Mouse (Mus musculus): ENCODE data around the gene Hspa12b.
A peak's percentile ranks its signal among the peaks of the same experiment; 100 is the strongest.
"Not testable (repeated sequence)": the region's sequence is repeated elsewhere in the genome, so short reads cannot be mapped to it uniquely, and the experiment has no call there.

The Hspa12b gene

DNA sequence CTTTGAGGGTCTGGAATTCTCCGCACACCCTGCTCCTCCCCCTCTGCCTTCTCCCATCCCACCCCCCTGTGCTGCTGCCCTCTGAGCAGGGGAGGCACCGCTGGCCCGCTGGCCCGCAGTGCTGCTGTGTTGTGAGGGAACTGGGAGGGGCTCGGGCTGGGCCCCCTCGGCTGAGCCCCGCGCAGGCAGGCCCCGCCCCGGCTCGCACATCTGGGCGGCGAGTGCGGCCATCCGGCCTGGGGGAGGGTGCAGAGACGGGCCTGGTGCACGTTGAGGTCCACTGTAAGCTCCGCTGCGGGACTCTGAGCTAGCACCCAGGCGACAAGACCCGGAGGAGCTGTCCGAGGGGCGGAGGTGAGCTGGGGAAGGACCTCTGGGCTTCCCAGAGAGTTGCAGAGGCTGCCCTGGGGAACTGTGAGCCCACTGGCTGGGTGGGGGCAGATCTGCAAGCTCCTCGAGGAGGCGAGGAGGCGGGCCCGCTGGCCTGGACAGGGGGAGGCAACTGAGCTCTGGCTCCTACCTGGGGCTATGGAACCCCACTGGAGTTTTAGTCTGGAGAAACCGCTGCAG lies at the start of gene Hspa12b:
Gene Hspa12b, plus strand, starts transcription at position 120 of the 570 bp plus-strand sequence.
- no peak for DNase-seq (ENCODE audit: low spot score)

DNA sequence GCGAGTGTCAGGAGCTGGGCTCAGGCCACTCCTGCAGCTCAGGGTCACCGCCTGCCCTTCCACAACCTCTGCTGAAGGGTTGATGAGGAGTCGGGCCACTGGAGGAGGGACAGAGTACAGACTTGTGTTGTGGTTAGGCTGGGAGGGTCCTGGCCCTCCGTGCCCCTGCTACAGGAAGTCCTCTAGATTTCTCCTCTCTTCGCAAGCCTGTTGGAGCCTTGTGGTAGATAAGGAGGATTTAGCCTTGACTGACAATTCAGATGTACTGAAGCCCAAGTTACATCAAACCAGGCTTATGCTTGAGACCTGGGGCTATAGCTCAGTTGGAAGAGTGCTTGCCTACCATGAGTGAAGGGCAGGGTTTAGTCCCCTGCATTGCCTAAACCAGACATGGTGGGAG lies 46.6 kb upstream of the Hspa12b start:
- DNase-seq (ENCODE audit: low spot score): no peak

DNA sequence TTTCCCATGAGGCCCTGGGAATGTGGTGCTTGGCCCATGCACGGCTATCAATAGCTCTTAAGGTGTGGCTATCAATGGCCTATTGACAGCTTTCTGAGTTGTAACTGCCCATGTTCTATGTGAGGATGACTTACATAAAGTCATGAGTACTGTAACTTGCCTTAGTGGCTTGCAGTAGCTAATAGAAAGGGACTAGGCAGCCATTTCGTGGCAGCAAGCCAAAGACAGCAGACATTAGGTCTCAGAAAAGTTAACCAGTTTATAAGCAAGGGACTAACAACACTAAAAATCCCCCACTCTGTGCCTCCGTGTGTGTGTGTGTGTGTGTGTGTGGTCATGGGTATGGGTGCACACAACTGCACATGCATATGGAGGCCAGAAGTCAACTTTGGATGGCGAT lies 42.9 kb upstream of the Hspa12b start:
- DNase-seq (ENCODE audit: low spot score): no peak

DNA sequence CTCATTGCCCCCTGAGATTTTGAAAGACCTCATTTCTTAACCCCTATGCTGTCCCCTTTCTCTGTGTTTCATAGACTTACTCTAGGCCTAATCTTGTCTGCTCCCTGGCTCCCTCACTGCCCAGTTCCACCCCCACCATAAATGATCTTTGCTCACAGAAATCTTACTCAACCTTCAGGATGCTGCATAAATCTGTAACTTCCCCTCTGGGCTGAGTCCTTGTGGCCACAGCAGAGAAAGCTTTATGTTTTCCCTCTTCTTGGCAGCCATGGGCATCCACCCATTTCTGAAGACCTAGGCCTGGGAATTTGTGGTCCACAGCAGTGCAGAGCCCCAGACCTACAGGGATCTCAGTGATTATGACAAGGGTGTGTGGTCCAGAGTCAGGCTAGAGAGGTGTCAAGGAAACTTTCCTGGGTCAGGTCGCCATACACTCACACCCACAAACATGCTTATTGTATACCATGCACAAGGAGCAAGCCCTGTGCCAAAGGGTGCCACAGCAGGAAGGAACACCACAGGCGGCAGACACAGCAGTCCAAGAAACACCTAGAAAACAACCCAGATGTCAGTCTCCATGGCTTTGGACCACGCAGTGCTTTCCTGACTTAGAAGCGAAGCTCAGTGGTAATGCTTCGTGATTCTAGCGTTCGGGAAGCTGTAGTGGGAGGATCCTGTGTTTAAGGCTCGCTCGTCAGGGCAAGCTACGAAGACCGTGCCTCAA lies 40.3 kb upstream of the Hspa12b start, which contains the start of gene Siglec1:
Gene Siglec1, minus strand, starts transcription at position 99 of the 724 bp plus-strand sequence.
- no peak for DNase-seq (ENCODE audit: low spot score)

DNA sequence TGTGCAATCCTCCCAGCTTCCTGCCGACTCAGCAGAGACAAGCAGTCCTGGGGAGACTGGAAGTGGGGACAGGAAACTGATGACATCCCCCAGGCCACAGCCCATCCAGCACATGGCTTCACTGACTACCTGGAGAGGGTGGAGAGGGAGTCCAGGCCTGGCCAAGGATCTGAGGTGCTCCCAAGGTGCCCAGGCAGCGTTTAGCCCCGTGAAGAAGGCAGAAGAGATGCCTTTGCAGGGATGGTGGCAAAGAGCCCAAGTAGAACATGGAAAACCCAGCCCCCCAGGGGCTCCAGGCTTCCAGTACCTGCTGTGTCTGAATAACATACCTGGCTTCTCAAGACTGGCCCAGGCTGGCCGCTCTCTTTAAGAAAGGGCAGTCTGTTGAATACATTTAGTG lies 38.5 kb upstream of the Hspa12b start:
- no peak for DNase-seq (ENCODE audit: low spot score)

DNA sequence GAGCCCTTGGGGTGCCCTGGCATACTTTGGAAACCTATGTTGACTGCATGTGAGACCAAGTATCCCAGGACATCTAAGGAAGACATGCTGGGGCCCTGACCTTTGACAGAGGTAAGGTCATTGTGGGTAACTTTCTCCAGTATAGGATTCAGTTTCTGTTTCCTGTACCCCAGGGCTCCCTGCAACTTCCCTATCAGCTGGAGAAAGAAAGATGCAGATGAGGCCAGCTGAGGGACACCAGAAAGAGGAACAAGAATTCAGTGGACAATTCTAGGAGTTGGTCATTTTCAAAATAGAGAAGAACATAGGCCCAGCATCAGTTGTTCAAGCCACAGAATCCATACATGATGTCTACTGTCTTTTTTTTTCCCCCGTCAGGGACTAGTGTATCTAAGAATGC lies 37.4 kb upstream of the Hspa12b start:
- DNase-seq (ENCODE audit: low spot score): no peak

DNA sequence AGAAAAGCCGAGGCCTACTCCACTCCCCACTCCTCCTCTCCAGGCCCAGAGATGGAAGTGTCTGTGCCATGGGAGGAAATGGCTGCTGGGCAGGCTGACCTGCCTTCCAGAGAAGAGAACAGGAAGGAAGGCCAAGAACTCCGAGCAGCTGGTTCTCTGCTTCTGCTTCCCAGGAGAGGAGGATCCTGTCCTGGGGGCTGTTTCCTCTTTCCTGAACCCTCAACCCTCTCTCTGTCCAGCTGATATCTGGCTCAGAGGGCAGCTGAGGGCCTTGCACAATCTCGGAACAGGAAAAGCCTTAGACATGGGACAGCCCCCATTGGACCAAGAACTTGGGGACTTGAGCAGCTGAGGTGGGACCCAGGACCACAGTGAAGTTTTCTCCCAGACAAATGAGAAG lies 36.2 kb upstream of the Hspa12b start:
- peak; percentile 24 for DNase-seq (ENCODE audit: low spot score)

DNA sequence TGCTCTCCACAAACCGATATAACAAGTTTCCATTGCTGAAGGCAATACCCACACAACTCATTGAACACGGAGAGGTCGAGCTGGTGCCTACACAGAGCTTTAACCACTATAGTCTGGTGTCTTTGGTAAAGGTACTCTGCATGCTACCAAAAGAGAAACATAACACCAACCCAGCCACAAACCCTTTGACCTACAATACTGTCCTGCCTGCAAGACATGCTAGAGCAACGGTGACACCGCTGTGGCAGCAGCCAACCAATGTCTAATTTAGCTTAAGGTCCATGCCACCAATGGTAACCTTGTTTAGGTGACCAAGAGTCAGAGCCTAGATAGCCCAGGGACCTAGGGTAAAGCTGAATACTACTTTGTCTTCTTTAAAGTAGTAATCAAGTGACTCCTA lies 33.5 kb upstream of the Hspa12b start:
- DNase-seq (ENCODE audit: low spot score): no peak

DNA sequence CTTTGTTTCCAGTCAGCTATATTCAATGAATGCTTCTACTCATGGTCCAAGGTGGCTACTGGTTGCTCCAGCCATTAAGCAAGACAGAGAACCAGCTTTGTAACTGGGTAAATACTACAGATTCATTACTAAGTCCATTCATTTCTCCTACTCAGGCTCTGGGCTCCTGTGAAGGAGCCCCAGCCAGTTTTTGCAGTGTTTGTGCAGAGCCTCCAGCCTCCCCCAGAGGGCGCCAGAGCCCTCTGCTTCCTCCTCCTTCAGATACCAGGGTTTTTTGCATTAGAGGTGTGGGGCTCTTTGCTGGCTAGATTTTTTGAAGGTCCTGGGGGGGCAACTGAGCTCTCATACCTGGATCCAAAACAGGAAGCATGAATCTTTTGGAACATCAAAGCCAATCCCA lies 32.3 kb upstream of the Hspa12b start:
- peak; percentile 83 for DNase-seq (ENCODE audit: low spot score)

DNA sequence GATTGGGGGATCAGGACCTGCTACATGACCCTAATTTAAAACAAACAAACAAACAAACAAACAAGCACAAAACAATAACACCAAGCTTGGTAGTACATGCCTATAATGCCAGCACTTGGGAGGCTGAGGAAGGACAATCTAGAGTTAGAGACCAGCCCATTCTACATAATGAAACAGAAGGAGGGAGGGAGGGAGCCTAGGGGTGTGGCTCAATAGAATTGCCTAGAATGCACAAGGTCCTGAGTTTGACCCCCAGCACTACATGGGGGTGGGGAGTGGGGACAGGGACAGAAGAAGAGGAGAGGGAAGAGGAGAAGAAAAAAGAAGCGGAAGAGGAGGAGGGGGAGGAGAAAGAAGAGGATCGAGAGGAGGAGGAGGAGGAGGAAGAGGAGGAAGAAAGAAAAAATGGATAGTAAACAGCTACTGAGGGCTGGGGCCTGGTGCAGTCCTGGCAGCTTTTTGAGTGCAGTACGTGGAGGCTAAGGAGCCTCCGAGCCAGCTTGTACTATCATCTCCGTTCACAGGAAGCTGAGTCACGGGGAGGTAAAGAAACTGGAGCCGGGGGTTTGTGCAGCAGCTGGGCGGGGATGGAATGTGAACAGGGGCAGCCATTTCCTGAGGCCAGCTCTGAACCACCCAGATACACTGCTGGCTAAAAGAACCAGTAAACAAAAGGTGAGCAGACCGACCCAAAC lies 30.8 kb upstream of the Hspa12b start:
- no peak for DNase-seq (ENCODE audit: low spot score)

DNA sequence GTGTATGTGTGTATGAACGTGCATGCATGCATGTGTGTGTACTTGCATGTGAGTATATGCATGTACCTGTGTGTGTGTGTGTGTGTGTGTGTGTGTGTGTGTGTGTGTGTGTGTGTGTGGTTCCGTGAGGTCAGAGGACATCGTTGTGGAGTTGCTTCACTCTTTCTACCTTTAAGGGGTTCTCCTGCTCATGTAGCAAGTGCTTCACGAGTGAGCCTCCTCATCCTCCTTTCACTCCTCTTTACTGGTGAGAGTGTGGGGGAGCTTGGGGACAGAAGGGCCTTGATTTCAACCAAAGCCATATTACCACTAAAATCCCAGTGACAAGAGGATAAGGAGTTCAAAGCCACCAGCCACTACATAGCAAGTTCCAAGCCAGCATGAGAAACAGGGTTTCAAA lies 30.0 kb upstream of the Hspa12b start:
- no peak for DNase-seq (ENCODE audit: low spot score)

DNA sequence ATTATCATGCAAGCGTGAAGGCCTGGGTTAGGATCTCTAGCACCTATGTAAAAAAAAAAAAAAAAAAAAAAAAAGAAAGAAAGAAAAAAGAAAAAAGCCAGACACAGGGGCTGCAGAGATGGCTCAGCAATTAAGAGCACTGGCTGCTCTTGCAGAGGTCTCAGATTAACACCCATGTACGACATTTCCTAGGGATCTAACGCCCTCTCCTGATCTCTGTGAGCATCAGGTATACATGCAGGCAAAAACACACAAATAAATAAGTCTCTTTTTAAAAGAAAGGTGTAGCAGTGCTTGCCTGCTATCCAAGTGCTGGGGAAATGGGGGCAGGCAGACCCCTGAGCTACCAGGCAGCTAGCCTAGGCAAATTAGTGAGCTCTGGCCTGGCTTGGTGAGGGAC lies 25.6 kb upstream of the Hspa12b start:
- DNase-seq (ENCODE audit: low spot score): no peak

DNA sequence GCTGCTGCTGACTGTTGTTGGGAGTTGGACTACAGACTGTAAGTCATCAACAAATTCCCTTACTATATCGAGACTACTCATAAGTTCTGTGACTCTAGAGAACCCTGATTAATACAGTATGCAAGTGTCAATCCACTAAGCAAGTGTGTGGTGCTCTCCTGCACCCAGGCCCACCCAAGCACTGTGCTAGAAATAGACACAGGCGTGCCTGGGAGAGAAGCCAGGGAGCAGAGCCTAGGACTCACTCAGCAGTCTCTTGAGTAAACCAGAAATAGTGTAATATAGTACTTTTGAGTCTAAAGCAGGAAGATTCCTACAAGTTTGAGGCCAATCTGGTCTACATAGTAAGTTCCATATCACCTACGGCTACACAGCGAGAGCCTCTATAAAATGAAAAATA lies 23.1 kb upstream of the Hspa12b start:
- DNase-seq (ENCODE audit: low spot score): no peak

DNA sequence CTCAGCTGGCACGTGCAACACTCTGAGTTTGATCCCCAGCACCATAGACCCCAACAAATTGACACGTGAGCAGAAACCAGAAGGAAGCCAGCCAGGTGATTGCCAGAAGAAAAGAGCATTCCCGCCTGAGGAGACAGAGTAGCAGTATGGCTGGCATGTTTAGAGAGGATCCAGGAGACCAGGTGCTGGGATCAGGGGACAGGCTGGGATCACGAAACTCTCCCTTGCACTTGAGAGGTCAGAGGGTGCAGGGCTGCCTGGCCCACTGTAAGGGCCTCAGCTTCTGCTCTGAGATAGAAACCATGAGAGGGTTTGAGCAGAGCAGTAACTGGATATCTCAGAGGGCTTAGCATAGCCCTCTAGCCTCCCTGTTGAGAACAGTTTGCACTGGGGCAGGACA lies 22.0 kb upstream of the Hspa12b start:
- DNase-seq (ENCODE audit: low spot score): not testable (repeated sequence)

DNA sequence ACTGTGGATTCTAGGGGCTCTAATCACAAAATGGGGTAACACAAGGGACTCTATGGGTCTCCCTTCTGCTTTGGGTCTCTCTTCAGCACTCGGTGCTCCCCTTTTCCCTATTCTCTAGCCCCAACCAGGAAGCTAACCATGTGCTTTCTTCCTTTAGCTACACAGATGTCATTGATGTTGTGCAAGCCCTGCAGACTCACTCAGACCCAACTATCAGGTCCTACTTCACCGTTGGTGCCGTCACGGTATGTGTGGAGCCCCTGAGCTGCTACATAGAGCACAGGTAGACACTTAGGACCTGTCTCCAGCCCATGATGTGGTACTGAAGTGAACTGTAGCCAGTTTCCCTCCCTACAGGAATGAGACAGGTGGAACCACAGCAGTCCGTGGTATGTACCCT lies 21.1 kb upstream of the Hspa12b start:
- DNase-seq (ENCODE audit: low spot score): no peak

DNA sequence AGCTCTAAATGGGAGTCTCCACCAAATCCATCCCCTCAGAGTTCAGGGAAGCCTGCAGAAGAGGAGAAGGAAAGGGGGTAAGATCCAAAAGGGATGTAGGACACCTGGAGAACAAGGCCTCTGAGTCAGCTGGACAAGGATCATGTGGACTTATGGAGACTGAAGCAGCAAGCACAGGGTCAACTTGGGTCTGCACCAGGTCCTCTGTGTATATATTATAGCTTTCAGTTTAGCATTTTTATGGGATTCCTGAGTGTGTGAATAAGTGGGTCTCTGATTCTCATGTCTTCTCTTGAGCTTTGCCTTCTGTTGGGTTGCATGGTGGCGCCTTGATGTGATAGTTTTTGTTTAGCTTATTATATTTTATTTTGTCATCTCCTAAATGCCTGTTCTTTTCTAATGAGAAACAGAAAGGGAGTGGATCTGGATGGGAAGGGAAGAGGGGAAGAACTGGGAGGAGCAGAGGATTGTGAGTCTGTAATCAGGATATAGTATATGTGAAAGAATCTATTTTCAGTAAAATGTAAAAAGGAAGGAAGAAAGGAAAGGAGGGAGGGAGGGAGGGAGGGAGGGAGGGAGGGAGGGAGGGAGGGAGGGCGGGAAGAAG lies 8.0 kb upstream of the Hspa12b start:
- DNase-seq (ENCODE audit: low spot score): no peak

DNA sequence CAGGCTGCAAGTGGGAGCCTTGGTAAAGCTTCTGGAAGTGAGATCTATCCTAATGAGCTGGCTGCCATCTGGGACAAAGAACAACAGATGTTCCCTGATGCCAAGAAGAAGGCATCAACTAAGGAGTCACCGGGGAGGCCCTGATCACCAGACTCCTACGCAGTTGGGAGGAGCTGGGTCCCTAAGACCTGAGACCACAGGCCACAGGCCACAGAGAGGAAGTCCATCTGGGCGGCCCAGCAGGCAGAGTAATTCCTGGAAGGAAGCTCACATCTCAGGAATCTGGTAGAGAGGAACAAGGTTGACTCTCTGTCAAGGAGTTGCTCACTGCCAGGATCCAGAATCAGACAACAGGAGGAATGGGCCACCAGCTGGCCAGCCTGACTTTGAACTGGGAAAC lies 2.9 kb upstream of the Hspa12b start:
- DNase-seq (ENCODE audit: low spot score): no peak

DNA sequence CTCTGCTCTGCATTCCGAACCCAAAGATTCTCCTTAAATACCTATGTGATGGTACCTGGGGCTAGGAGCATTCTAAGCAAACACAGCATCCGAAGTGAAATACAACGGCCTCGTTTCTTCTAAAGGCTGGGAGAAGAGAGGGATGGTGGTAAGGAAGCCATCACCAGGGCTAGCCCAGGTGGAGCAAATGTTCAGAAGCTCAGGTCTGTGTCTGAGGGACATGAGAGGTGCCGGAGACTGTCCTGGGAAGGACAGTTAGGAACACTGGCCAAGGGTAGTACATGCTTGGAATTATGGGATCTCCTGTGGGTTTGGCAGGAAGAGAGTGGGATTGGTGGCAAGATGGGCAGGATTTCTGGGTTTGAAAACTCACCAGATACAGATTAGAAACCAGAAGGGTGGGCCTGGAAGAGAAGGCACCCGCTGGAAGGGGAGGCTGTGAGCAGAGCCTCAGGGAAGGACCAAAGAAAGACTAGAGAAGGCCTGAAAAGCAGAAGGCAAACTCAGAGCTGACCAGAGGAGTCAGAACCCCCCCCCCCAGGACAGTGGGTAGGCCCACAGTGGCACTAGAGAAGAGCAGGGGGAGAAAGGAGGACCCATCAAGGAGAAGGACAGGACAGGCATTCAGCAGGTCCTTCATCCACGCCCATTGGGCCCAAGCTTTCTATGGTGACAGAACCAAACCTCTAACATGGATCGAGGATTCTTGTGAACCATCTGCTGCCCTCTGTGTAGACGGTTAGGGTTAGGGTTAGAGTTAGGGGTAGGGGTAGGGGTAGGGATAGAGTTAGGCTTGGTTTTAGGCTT lies 1.7 kb upstream of the Hspa12b start:
- DNase-seq (ENCODE audit: low spot score): no peak

DNA sequence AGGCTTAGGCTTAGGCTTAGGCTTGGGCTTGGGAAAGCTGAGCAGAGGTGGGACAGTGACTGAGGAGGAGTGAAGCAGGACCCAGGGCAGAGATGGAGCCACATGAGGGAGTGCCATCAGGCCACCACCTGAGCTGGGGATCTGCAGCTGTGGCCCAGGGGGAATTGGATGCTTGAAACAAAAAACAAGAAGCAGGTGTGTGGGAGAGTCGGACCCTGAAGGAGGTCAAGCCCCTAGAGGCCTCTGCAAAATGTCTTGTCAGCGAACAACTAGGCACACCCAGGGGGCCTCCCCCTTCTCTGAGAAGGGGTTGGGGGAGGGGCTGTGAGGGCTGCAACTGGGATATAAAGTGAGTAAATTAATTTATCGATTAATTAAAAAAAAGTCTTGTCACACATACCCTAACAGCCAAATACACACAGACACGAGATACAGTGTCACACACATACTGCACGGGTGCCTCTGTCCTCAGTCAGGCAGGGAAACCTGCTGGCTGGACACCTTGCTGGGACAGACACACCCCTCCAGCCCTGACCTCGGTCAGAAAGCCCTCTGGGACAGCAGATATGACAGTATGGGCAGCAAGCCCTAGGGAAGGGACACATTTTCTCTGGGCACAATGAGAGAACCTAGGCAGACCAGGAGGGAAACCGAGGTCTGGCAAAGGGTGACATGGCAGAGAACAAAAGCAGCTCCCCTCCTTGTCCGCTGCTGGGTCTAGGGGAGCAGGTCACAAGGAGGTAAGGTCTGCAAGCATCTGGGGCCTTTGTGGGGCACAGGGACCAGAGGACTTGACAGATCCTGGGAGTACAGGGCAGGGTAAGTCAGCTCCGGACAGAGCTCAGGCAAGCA lies 890 bp upstream of the Hspa12b start:
- DNase-seq (ENCODE audit: low spot score): no peak

DNA sequence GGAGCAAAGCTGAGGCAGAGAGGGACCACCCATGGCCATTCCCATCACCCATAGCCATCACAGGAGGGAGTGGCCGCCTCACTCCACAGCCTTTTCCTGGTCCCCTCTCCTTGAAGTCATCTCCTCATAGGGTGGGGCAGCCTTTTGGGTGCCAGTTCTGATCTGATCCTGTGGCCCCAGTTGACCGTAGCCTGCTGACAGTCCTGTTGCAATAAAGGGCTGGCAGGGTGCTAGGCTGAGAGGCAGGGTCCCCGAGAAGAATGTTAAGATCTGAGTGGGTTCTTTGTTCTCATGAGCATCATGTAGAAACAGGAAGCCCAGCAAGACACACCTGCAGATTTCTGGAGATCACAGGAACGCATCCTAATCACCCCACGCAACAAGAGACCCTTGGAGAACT lies 1.1 kb downstream of the Hspa12b start:
- DNase-seq (ENCODE audit: low spot score): no peak

DNA sequence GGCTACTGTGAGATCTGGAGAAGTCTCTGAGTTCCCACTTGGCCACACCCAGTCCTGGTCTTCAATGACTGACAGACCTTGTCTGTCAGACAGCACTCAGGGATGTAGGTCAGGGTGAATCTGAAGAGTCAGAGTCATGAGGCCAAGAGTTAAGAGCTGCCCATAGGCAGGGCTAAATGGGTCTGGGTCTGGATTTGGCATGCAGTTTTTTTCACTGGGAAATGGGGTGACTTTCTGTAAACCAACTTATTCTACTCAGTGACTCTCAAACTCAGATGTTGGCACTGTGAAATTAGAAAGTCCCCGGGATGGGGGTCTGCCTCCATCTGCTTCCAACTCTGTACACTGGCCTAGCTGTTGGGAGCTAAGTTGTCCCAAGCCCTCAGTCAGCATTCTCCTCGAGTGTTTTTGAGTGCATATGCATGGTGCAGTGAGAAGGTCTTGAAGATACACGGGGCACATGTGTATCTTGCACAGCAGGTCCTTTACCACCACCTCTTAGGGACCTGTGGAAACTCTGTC lies 1.6 kb downstream of the Hspa12b start:
- DNase-seq (ENCODE audit: low spot score): no peak
